Mouse (Mus musculus) layer of hippocampus, adult 18-20 months (tissue): Measurements from ENCODE around the gene Muc2. TPM values are rescaled to one million over a fixed set of nuclear protein-coding genes. Genes with fewer than 3 reads are reported as not detected.
"Not testable (repeated sequence)": the region's sequence is repeated elsewhere in the genome, so short reads cannot be mapped to it uniquely, and the experiment has no call there.

Experiments
- DNase-seq, 2 experiments: peaks; one replicate each; pipeline ENCODE4 v3.0.0; 2022; ENCODE audit warnings: low spot score in 2 of 2
- long read RNA-seq: library from polyadenylated mRNA; stranded (forward); transcript quantifications from one replicate; pipeline ENCODE4 v2.0.0, GENCODE M21; 2021
- total RNA-seq, 2 experiments: library from RNA; stranded (reverse); gene quantifications; 2 replicates each; pipeline ENCODE4 v1.2.3; 2021

Gene Muc2
- not detected for total RNA-seq
- long read RNA-seq = 0 reads

GRCm38 (mm10) chr7:141690040-141690439, at the start of gene Muc2:
Gene Muc2, plus strand, starts transcription at chr7:141690340.
- no peak for DNase-seq

GRCm38 (mm10) chr7:141642375-141642774, 47.8 kb upstream of the Muc2 start:
- DNase-seq = no peak

- no peak for DNase-seq
Measured at GRCm38 (mm10) chr7:141643160-141643559, 47.0 kb upstream of the Muc2 start.

- DNase-seq = no peak
Measured at GRCm38 (mm10) chr7:141647083-141647482, 43.1 kb upstream of the Muc2 start.

GRCm38 (mm10) chr7:141647815-141648214, 42.3 kb upstream of the Muc2 start:
- no peak for DNase-seq

- DNase-seq = no peak
Measured at GRCm38 (mm10) chr7:141652191-141652590, 37.9 kb upstream of the Muc2 start.

- DNase-seq = no peak
Measured at GRCm38 (mm10) chr7:141660346-141660745, 29.8 kb upstream of the Muc2 start.

- no peak for DNase-seq
Measured at GRCm38 (mm10) chr7:141661481-141661880, 28.7 kb upstream of the Muc2 start.

- no peak for DNase-seq
Measured at GRCm38 (mm10) chr7:141662223-141662622, 27.9 kb upstream of the Muc2 start.

GRCm38 (mm10) chr7:141666190-141666589, 23.9 kb upstream of the Muc2 start:
- peak; percentile 25 to 71 for DNase-seq

- not testable (repeated sequence) for DNase-seq
Measured at GRCm38 (mm10) chr7:141669097-141669496, 21.0 kb upstream of the Muc2 start.

- no peak for DNase-seq
Measured at GRCm38 (mm10) chr7:141670999-141671398, 19.1 kb upstream of the Muc2 start.

- DNase-seq = no peak
Measured at GRCm38 (mm10) chr7:141671626-141672291, 18.4 kb upstream of the Muc2 start.

- no peak for DNase-seq
Measured at GRCm38 (mm10) chr7:141678922-141679321, 11.2 kb upstream of the Muc2 start.

- DNase-seq = peak in 1 of 2 experiments; percentile 7
Measured at GRCm38 (mm10) chr7:141687330-141687729, 2.8 kb upstream of the Muc2 start.

GRCm38 (mm10) chr7:141693591-141694273, 3.6 kb downstream of the Muc2 start:
- DNase-seq = no peak

GRCm38 (mm10) chr7:141694274-141694639, 4.1 kb downstream of the Muc2 start:
- DNase-seq = no peak

- no peak for DNase-seq
Measured at GRCm38 (mm10) chr7:141696538-141696937, 6.4 kb downstream of the Muc2 start.

- no peak for DNase-seq
Measured at GRCm38 (mm10) chr7:141699556-141700220, 9.5 kb downstream of the Muc2 start.

GRCm38 (mm10) chr7:141747451-141748100, 57.4 kb downstream of the Muc2 start:
- peak in 1 of 2 experiments; percentile 5 for DNase-seq

- no peak for DNase-seq
Measured at GRCm38 (mm10) chr7:141752513-141752912, 62.4 kb downstream of the Muc2 start.

- DNase-seq = peak; percentile 62 to 90
Measured at GRCm38 (mm10) chr7:141755831-141756230, 65.7 kb downstream of the Muc2 start.
